ENCODE assay signal across 7 mouse cellular contexts in genomic region chr4:131836351-131836881, GRCm38 (mm10). TPM values are rescaled to one million over a fixed set of nuclear protein-coding genes. Genes with fewer than 3 reads are reported as not detected.
DNase-seq lines count a peak whose midpoint lies in the region; ATAC-seq lines count a peak whose summit lies in the region.

No protein-coding gene starts in this region.

- H3K4me3 ChIP-seq in liver, embryonic 15.5 days (replicated peaks): peak overlapping the region; percentile 66
- peak overlapping the region; percentile 56 for H3K4me3 ChIP-seq in neural tube, embryonic 14.5 days (ENCODE audit: low read depth, low read length)

- H3K27ac ChIP-seq in liver, embryonic 15.5 days (replicated peaks): no peak overlapping the region
- no peak overlapping the region for H3K27ac ChIP-seq in neural tube, embryonic 14.5 days (ENCODE audit: low read depth, low read length)

- peaks cover 71% of the 10 kb centered on the region for H3K4me1 ChIP-seq in liver, embryonic 15.5 days (replicated peaks)
- peaks cover 8% of the 10 kb centered on the region; the same call in 1 of the 2 replicates for H3K4me1 ChIP-seq in neural tube, embryonic 14.5 days (ENCODE audit: control insufficient read depth, insufficient read depth, low read length)

- H3K4me2 ChIP-seq in liver, embryonic 15.5 days: peak overlapping the region; percentile 93
- peak overlapping the region; percentile 98 for H3K4me2 ChIP-seq in neural tube, embryonic 14.5 days (ENCODE audit: low read depth, low read length)

- no peaks in the 10 kb centered on the region for H3K36me3 ChIP-seq in liver, embryonic 15.5 days (replicated peaks)
- H3K36me3 ChIP-seq in neural tube, embryonic 14.5 days (ENCODE audit: control insufficient read depth, insufficient read depth, low read length): no peaks in the 10 kb centered on the region

- H3K9ac ChIP-seq in liver, embryonic 15.5 days: peak overlapping the region; percentile 64; the same call in 1 of the 2 replicates
- peak overlapping the region; percentile 63 for H3K9ac ChIP-seq in neural tube, embryonic 14.5 days (replicated peaks; ENCODE audit: low read depth, low read length)

- no peak for ATAC-seq in liver, embryonic 15.5 days (ENCODE audit: insufficient read depth)
- no peak for ATAC-seq in neural tube, embryonic 14.5 days (ENCODE audit: low read depth)
- ATAC-seq in erythroid progenitor cell, adult 5-6 weeks (replicated peaks; ENCODE audit: low FRiP score, poor library complexity, severe bottlenecking): no peak

- H3K9me3 ChIP-seq in liver, embryonic 15.5 days (replicated peaks): no peaks in the 10 kb centered on the region
- no peaks in the 10 kb centered on the region for H3K9me3 ChIP-seq in neural tube, embryonic 14.5 days (ENCODE audit: control insufficient read depth, low read length)

- WGBS in liver, embryonic 15.5 days (ENCODE audit: insufficient replicate concordance): 4% methylated on average over 39 of the region's 39 CpGs
- WGBS in neural tube, embryonic 14.5 days: under 1% methylated on average over 37 of the region's 39 CpGs

- peaks cover 79% of the 10 kb centered on the region for H3K27me3 ChIP-seq in liver, embryonic 15.5 days
- peaks cover 17% of the 10 kb centered on the region for H3K27me3 ChIP-seq in neural tube, embryonic 14.5 days (ENCODE audit: control insufficient read depth, insufficient read depth, low read length)

- DNase-seq in ZHBTc4 (ENCODE audit: low read depth, low spot score): peak; percentile 71
- peak; percentile 50 for DNase-seq in brain, adult 2 months (ENCODE audit: low read depth, low spot score)
- DNase-seq in gastrocnemius, adult 8-10 months (ENCODE audit: low spot score in 2 of 2): peak; percentile 17 to 23
- peak; percentile 24 for DNase-seq in induced T-regulatory cell, adult 2 months (ENCODE audit: low read depth)

RNA-seq across cellular contexts. Expression of gene Ptpru, which starts 1.7 kb away (rescaled TPM):
- 1 to 10 TPM in 2 of 4 experiments, under 1 TPM in 2; 0.39 to 1.3 (median 0.98) TPM for total RNA-seq in gastrocnemius, adult 8-10 months (2022)
- 2.4 and 3.0 TPM in 2 replicates for polyA plus RNA-seq in liver, embryonic 15.5 days (2015; fragmentation: Nextera tagmentation; extraction: Ambion mirVana)
- 15.3 and 18.1 TPM in 2 replicates for polyA plus RNA-seq in neural tube, embryonic 14.5 days (2014; fragmentation: Nextera tagmentation; extraction: Ambion mirVana)
- 11.2 TPM in 1 of 2 replicates, not detected in the other for total RNA-seq in erythroid progenitor cell, adult 5-6 weeks (2015; ENCODE audit: low replicate concordance)
- 0.38 TPM in 1 of 2 replicates, not detected in the other for total RNA-seq in erythroid progenitor cell, adult 5-6 weeks (2017; ENCODE audit: low replicate concordance)

RNA-seq across cellular contexts. Expression of gene Mecr, which starts 6.9 kb away (rescaled TPM):
- total RNA-seq in gastrocnemius, adult 8-10 months (2022): 10 to 100 TPM; 22.8 to 27.8 (median 25.1) TPM
- polyA plus RNA-seq in liver, embryonic 15.5 days (2015; fragmentation: Nextera tagmentation; extraction: Ambion mirVana): 34.0 and 34.9 TPM in 2 replicates
- polyA plus RNA-seq in neural tube, embryonic 14.5 days (2014; fragmentation: Nextera tagmentation; extraction: Ambion mirVana): 32.6 and 34.9 TPM in 2 replicates
- 12.6 and 14.3 TPM in 2 replicates for total RNA-seq in erythroid progenitor cell, adult 5-6 weeks (2015; ENCODE audit: low replicate concordance)
- 0.90 and 9.2 TPM in 2 replicates for total RNA-seq in erythroid progenitor cell, adult 5-6 weeks (2017; ENCODE audit: low replicate concordance)

RNA-seq across cellular contexts. Expression of gene Srsf4, which starts 37.0 kb away (rescaled TPM):
- total RNA-seq in gastrocnemius, adult 8-10 months (2022): 10 to 100 TPM; 23.6 to 31.8 (median 26.0) TPM
- 58.4 and 61.1 TPM in 2 replicates for polyA plus RNA-seq in liver, embryonic 15.5 days (2015; fragmentation: Nextera tagmentation; extraction: Ambion mirVana)
- polyA plus RNA-seq in neural tube, embryonic 14.5 days (2014; fragmentation: Nextera tagmentation; extraction: Ambion mirVana): 88.5 and 102 TPM in 2 replicates
- 85.9 and 87.9 TPM in 2 replicates for total RNA-seq in erythroid progenitor cell, adult 5-6 weeks (2015; ENCODE audit: low replicate concordance)
- 145 and 167 TPM in 2 replicates for total RNA-seq in erythroid progenitor cell, adult 5-6 weeks (2017; ENCODE audit: low replicate concordance)

Comparison
In these comparisons a context has a peak if more than half of its experiments do, and no peak if none do; other contexts are left out.
1. DNase-seq: peak in every context shown above with its lines; median percentile 71 in ZHBTc4; 50 in brain, adult 2 months; 24 in induced T-regulatory cell, adult 2 months; 20 in gastrocnemius, adult 8-10 months.